Mouse (Mus musculus): ENCODE data around the gene Spata3.

The Spata3 gene

GRCm38 (mm10) chr1:86032273-86032987 lies 15.8 kb downstream of the Spata3 start:
- DNase-seq (ENCODE audit: extremely low read depth, low read depth), result no peak

DNA sequence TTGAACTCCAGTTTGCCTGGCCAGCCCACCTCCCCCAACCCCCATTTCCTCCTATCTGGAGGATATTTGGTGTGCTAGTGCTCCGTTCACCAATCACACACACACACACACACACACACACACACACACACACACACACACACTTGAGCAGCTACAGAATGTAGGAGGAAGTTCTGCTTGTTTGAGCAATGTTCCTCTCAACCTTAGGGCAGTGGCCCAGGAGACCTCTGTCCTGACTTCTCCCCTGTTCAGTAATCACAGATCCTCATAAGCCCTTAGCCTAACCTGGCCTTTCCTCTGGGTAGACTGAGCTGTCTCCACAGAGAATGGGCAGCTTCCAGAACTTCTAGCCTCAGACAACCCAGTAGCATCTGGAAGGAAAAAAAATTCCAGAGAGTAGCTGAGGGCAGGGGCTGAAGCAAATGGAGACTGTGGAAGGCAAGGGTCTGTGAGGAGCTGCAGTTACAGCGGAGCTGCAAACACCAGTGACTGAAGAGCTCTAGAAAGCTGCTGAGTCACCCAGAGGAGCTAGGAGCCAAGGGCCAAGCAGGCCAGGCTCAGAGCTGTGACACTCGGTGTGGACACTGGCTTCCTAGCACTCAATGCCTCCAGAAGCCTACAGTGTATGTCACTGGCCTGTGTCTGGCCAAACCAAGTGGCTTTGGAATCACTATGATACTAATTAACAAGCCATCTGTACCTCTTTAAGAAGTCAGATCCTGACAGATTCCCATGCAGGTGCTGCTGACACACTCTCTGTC lies 21.8 kb downstream of the Spata3 start:
- DNase-seq (ENCODE audit: extremely low read depth, low read depth), result no peak

DNA sequence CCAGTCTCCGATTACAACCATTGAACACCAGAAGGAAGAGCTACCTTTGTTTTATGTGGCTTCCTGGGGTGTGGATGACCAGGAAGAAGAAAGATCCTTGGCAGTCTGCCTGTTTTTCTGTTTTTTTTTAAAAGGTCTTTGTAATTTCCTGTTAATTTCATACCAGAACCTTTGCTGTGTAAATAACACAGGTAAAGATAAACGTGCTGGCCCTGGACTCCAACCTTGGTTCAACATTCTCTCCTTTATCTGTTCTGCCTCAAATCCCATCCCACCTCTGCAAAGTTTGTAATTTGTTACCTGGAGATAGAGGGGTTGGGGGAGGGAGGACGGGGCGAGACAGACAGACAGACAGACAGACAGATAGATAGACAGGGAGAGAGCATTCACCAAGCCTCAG lies 23.5 kb downstream of the Spata3 start:
- DNase-seq (ENCODE audit: extremely low read depth, low read depth), result no peak

- no peak for DNase-seq (ENCODE audit: extremely low read depth, low read depth)
Measured at GRCm38 (mm10) chr1:86040817-86041216, 24.2 kb downstream of the Spata3 start.

GRCm38 (mm10) chr1:86045056-86045455 lies 28.4 kb downstream of the Spata3 start:
- DNase-seq (ENCODE audit: extremely low read depth, low read depth), result no peak

GRCm38 (mm10) chr1:86045848-86046805 lies 29.5 kb downstream of the Spata3 start, which contains the start of gene 2810459M11Rik:
Gene 2810459M11Rik (plus strand): TSS chr1:86045863.
- DNase-seq (ENCODE audit: extremely low read depth, low read depth), result no peak

DNA sequence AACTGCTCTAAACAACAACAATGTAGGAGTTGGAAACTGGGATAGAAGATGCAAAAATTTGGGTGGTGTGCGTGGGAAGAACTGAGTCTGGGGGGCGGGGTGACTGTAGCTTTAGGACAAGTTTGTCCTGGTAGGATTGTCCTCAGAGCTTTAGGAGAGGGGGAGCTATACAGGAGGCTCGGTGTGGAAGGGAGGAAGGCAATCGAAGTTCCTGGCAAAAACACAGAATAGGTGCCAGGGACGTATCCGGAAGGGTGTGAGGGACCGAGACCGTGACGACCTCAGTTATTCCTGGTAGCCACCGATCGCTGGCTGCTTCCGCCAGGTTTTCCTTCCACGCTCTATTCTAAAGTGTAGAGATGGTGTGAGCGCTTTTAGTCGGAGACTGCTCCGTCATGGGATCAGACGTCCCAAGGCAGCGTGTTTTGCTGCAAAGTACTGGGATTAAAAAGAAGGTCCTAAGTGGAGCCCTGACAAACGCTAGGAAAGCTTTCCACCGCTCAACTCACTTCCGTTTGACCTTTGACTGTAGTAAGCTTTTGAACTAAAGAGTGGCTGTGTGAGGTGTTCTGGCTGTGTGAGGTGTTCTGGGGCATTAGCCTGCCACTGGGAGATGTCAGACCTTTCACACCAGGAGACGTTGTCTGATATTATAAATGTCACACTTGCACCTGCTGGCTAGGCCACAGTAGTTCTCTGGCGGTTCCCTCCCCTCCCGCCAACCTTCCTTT lies 30.4 kb downstream of the Spata3 start:
- no peak for DNase-seq (ENCODE audit: extremely low read depth, low read depth)

- DNase-seq (ENCODE audit: extremely low read depth, low read depth), result no peak
Measured at GRCm38 (mm10) chr1:86048231-86048630, 31.6 kb downstream of the Spata3 start.

- no peak for DNase-seq (ENCODE audit: extremely low read depth, low read depth)
Measured at GRCm38 (mm10) chr1:86048744-86049143, 32.1 kb downstream of the Spata3 start.

DNA sequence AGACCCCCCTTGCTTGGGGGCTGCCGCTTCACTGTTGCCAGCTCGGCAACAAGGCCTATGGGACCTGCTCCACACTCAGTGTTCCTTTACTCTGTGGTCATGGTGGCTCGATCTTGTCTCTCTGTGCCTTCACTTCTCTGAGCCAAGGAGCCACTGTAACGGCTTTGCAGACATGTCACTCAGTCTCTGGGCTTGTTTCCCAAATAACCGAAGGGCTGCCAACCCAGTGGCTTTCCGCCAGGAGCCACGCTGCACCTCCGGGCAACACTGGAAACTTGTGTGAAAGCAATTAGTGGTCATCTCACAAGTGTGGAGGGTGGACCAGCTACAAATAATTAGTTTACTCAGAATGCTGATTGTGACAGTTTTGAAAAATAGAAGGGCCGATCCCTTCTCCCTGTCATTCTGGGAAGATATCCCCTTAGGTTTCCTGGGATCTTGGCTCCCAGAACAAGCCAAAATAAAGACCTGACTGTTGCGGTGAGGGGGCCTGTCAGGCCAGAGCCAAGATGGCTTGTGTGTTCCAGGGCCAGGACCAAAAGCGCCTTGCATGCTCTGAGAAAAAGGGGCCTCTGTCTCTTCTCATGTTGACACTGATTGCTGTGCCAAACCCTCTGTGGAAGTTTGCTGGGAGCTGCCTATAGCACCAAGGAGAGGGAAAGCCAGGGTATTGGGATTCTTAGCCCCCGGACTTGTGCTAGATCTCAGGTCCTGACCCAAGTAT lies 36.7 kb downstream of the Spata3 start:
- DNase-seq (ENCODE audit: extremely low read depth, low read depth), result no peak

DNA sequence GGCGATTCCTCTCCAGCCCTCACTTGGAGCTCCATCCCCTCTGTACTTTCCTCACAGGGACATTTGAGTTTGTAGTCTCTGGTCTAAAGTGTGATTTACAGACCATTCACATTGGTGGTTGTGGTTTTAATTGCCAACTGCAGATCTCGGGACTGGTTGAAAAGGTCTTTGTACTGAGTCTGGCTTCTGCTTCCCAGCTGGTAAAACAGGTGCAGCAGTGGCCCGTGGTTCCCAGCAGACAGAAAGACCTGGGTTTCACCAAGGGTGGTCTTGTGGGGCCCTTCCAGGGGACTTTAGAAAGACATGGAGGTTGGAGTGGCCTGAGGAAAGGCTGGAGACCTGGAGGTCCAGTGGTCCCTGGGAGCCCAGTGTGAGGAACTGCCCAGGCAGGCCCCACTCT lies 38.3 kb downstream of the Spata3 start:
- DNase-seq (ENCODE audit: extremely low read depth, low read depth), result no peak

- DNase-seq (ENCODE audit: extremely low read depth, low read depth), result no peak
Measured at GRCm38 (mm10) chr1:86056284-86056683, 39.7 kb downstream of the Spata3 start.

- DNase-seq (ENCODE audit: extremely low read depth, low read depth), result peak; percentile 89
Measured at GRCm38 (mm10) chr1:86058856-86059769, 42.5 kb downstream of the Spata3 start.

DNA sequence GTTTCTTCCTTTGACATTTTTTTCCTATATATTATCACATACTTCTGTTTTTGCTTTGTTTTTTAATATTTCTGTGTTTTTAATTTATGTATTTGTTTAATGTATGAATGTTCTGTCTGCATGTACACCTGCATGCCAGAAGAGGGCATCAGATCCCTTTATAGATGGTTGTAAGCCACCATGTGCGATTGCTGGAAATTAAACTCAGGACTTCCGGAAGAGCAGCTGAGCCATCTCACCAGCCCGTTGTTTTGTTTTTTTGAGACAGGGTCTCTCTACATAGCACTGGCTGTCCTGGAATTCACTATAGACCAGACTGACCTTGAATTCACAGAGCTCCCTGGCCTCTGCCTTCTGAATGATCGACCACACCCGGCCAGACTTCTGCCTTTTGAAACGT lies 45.9 kb downstream of the Spata3 start:
- peak; percentile 30 for DNase-seq (ENCODE audit: extremely low read depth, low read depth)

- peak; percentile 92 for DNase-seq (ENCODE audit: extremely low read depth, low read depth)
Measured at GRCm38 (mm10) chr1:86064271-86064991, 47.8 kb downstream of the Spata3 start, which contains the start of gene Psmd1. Gene Psmd1 (plus strand): TSS chr1:86064387.

GRCm38 (mm10) chr1:86076565-86076964 lies 59.9 kb downstream of the Spata3 start:
- no peak for DNase-seq (ENCODE audit: extremely low read depth, low read depth)

All from MEL-GATA-1-ER (cell line).